Mouse (Mus musculus): Measurements from ENCODE around the gene Tectb.
"Not testable (repeated sequence)": the region's sequence is repeated elsewhere in the genome, so short reads cannot be mapped to it uniquely, and the experiment has no call there.

The Tectb gene

GRCm38 (mm10) chr19:55165954-55166353 lies 14.6 kb upstream of the Tectb start:
- DNase-seq (ENCODE audit: low spot score in 2 of 2) = no peak

GRCm38 (mm10) chr19:55166741-55167140 lies 13.8 kb upstream of the Tectb start:
- no peak for DNase-seq (ENCODE audit: low spot score in 2 of 2)

GRCm38 (mm10) chr19:55167741-55168140 lies 12.8 kb upstream of the Tectb start:
- DNase-seq (ENCODE audit: low spot score in 2 of 2) = no peak

- no peak for DNase-seq (ENCODE audit: low spot score in 2 of 2)
Observed at GRCm38 (mm10) chr19:55168360-55168759, 12.2 kb upstream of the Tectb start.

GRCm38 (mm10) chr19:55169236-55169729 lies 11.2 kb upstream of the Tectb start:
- not testable (repeated sequence) for DNase-seq (ENCODE audit: low spot score in 2 of 2)

GRCm38 (mm10) chr19:55170399-55170798 lies 10.1 kb upstream of the Tectb start:
- no peak for DNase-seq (ENCODE audit: low spot score in 2 of 2)

GRCm38 (mm10) chr19:55171585-55171984 lies 8.9 kb upstream of the Tectb start:
- no peak for DNase-seq (ENCODE audit: low spot score in 2 of 2)

GRCm38 (mm10) chr19:55177143-55177542 lies 3.4 kb upstream of the Tectb start:
- no peak for DNase-seq (ENCODE audit: low spot score in 2 of 2)

GRCm38 (mm10) chr19:55184442-55184841 lies 3.9 kb downstream of the Tectb start:
- no peak for DNase-seq (ENCODE audit: low spot score in 2 of 2)

GRCm38 (mm10) chr19:55185074-55185473 lies 4.5 kb downstream of the Tectb start:
- DNase-seq (ENCODE audit: low spot score in 2 of 2) = no peak

GRCm38 (mm10) chr19:55185651-55186050 lies 5.1 kb downstream of the Tectb start:
- no peak for DNase-seq (ENCODE audit: low spot score in 2 of 2)

GRCm38 (mm10) chr19:55190065-55190464 lies 9.5 kb downstream of the Tectb start:
- no peak for DNase-seq (ENCODE audit: low spot score in 2 of 2)

GRCm38 (mm10) chr19:55191596-55191995 lies 11.1 kb downstream of the Tectb start:
- no peak for DNase-seq (ENCODE audit: low spot score in 2 of 2)

- no peak for DNase-seq (ENCODE audit: low spot score in 2 of 2)
Observed at GRCm38 (mm10) chr19:55192254-55192945, 11.9 kb downstream of the Tectb start.

- DNase-seq (ENCODE audit: low spot score in 2 of 2) = no peak
Observed at GRCm38 (mm10) chr19:55193717-55194394, 13.3 kb downstream of the Tectb start.

- DNase-seq (ENCODE audit: low spot score in 2 of 2) = no peak
Observed at GRCm38 (mm10) chr19:55194520-55195170, 14.1 kb downstream of the Tectb start.

- DNase-seq (ENCODE audit: low spot score in 2 of 2) = no peak
Observed at GRCm38 (mm10) chr19:55195574-55195973, 15.0 kb downstream of the Tectb start.

GRCm38 (mm10) chr19:55198303-55198702 lies 17.8 kb downstream of the Tectb start:
- DNase-seq (ENCODE audit: low spot score in 2 of 2) = peak in 1 of 2 experiments; percentile 61

GRCm38 (mm10) chr19:55206482-55207138 lies 26.1 kb downstream of the Tectb start:
- peak in 1 of 2 experiments; percentile 65 for DNase-seq (ENCODE audit: low spot score in 2 of 2)

- DNase-seq (ENCODE audit: low spot score in 2 of 2) = no peak
Observed at GRCm38 (mm10) chr19:55207205-55207604, 26.7 kb downstream of the Tectb start.

- no peak for DNase-seq (ENCODE audit: low spot score in 2 of 2)
Observed at GRCm38 (mm10) chr19:55207746-55208538, 27.4 kb downstream of the Tectb start.

All from cerebellum, postnatal 4 days (tissue).